Mouse (Mus musculus): ENCODE results near the gene Orai1.

The Orai1 gene

GRCm38 (mm10) chr5:122994910-122995309 is 20.0 kb upstream of the Orai1 start:
- peak; percentile 67 for DNase-seq (ENCODE audit: low read depth, low spot score)

DNA sequence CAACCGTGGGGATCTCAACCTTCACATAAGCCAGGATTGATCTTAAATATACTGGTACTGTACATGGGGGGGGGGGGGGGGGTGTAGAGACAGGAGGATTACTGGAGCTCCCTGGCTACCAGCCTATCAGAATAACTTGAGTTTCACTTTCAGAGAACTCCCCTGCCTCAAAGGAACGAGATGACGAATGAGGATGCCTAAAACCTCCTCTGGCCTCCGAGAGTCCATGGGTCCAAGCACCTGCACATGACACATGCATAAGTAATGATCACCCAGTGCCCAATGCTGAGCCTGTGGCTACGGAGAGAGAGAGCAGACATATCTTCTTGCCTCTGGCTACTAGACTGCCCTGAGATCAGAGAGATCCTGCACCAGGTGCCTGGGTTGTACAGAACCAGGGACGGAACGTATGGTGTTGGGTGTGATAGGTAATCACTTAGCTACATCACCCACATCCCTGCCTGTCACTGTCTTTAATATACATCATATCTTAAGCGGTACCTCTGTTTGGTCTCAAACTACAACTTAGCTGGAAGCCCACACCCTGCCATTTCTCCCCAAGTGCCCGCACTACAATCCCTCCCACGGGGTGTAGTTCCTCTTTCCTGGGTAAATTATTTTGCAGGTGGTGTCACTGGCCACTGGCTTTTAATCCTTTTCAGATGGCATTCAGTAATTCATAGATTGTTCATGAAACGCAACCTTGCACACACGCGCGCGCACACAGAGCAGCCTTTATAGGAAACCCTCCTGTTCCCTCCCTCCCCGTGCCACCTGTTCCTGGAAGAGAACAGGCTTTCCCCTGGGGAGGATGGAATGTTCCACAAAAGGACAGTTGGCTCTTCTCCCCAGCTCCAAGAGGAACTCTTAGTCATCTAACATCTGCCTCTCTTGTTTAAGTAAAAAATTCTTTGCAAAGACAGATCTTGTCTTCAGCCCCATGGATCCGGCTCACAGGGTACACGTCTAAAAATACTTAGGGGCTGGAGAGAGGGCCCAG is 17.4 kb upstream of the Orai1 start:
- DNase-seq (ENCODE audit: low read depth, low spot score), result no peak

DNA sequence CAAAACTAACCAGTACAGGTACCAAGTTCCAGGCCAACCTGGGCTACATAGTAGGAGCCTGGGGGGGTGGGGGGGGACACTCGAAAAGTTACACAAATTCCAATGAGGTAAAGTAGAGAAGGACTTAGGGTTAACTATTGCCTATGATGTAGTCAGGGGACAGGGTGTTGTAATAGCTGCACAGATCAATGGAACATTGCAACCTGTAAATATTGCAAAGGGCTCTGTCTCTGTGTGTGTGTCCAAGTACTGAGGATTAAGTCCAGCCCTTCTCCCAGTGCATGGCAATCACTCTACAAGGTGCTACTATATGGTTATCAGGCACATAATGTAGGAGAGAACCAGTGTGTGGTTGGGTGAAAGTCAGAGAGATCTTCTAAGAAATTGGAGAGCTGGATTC is 14.0 kb upstream of the Orai1 start:
- no peak for DNase-seq (ENCODE audit: low read depth, low spot score)

DNA sequence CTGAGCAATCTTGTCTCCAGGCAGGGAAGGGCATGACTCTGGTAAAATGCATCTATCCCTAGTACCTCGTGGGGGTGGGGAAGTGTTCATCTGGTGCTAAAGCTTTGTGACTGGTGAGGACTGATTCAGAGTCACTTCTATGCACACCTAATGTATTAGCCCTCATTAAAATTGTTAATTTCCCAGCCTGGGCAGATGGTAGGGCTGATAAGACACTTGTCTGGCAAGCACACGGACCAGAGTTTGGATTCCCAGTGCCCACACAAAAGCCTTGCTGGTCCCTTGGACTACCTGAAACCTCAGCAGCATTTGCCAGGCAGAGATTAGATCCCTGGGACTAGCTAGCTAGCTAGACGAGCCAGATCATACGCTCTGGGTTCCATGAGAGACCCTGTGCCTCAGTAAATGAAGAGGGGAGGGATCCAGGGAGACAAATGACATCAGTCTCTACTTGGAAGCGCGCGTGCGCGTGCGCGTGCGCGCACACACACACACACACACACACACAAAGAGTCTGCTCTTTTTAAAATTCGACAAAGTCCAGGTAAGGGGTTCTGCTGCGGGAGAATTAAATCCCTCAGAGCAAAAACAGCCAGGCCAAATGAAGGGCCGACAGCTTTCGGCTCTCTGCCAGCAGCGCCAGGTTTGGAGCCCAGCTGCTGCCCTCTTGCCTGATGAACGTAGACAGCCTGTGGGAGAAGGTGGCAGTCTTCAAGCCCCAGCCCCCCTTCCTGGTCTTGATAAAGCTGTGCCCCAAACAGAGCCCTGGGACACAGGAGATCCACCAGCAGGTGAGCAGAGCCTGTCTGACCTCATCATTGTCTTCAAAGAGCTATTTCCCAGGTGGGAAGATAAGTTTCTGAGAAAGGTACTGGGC is 8.9 kb upstream of the Orai1 start:
- no peak for DNase-seq (ENCODE audit: low read depth, low spot score)

- no peak for DNase-seq (ENCODE audit: low read depth, low spot score)
These were observed 5.9 kb upstream of the Orai1 start for GRCm38 (mm10) chr5:123008877-123009493.

DNA sequence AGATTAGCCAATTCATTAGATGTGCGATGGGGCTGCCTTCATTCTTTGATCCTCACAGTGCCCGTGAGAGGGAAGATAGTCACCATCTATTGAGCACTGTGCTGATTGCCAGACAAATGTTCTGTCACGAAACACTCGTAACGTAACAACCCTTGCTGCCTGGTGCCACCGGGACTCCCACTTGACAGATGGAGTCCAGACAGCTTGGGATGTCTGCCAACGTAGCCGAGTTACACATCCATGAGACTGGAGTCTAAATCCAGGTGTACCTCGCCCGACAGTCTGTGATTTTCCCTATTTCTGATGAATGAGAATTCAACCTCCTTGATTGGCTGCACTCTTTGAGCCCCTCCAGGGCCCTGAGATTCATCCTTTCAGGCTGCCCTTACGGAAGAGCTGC is 5.0 kb upstream of the Orai1 start:
- DNase-seq (ENCODE audit: low read depth, low spot score), result no peak

GRCm38 (mm10) chr5:123010806-123011205 is 4.1 kb upstream of the Orai1 start:
- peak; percentile 41 for DNase-seq (ENCODE audit: low read depth, low spot score)

GRCm38 (mm10) chr5:123011705-123012104 is 3.2 kb upstream of the Orai1 start:
- DNase-seq (ENCODE audit: low read depth, low spot score), result no peak

- peak; percentile 78 for DNase-seq (ENCODE audit: low read depth, low spot score)
These were observed 1.1 kb upstream of the Orai1 start for GRCm38 (mm10) chr5:123013599-123014315.

GRCm38 (mm10) chr5:123015915-123016314 is 1.0 kb downstream of the Orai1 start:
- peak; percentile 88 for DNase-seq (ENCODE audit: low read depth, low spot score)

DNA sequence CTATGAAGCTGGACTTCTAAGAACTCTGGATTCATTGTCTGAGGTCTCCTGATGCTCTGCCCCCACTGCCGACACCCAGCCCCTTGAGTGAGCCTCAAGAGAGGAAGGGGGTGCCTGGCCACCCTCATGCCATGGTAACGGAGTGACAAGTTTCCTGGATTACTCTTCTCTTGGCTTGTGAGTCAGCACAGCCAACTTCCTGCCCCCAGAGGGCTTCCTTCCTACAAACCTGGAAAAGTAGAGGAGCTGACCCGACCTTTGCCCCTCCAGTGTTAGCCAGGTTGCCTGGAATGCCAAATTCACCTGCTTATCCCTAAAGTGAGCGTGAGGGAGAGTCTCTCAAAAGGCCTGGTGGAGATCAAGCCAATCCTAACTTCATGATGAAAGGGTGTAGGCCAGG is 2.6 kb downstream of the Orai1 start:
- DNase-seq (ENCODE audit: low read depth, low spot score), result peak; percentile 46

DNA sequence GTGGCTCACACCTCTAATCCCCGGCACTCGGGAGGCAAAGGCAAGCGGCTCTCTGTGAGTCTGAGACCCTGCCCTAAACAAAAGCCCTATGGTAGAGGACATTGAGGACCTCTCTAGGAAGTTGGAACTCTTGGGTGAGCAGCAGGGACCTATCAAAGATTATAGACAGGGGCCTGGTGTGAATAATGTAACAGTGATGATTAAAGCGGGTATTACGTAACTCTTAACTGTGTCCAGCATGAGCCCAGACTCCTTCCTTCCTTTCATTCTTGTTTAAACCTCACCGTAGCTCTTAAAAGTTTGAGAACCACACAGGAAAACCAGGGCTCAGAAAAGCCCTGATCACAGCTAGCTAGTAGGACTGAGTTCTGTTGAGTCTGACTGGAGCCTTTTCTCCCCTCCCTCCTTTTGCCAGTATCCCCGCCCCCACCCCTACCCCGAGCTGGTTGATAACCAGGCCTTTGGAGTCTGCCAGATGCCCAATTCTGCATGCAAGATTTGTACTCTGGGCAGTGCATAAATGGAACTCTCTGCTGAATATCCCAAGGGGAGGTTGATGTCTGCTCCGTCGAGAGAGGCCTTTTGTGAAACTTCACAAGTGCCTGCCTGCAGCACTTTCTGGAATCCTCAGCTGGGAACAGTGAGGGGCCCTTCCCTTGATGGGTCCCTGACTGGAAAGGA is 4.6 kb downstream of the Orai1 start:
- no peak for DNase-seq (ENCODE audit: low read depth, low spot score)

DNA sequence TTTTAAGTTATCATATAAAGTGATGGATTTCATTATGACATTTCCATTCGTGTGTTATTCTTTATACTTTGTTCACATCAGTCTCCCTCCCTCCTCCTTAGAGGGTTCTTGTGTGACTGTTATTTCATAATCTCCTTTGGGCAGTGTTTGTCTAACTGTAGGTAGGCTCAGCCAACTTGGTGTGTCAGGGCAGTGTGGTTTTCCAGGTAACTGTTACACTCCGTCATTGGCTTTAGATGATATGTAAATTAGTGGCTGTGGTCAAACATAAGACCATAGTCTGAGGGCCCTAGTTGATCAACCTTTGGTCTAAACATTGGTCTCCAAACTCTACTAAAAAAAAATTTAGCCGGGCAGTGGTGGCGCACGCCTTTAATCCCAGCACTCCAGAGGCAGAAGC is 5.6 kb downstream of the Orai1 start:
- no peak for DNase-seq (ENCODE audit: low read depth, low spot score)

GRCm38 (mm10) chr5:123021438-123021837 is 6.6 kb downstream of the Orai1 start:
- peak; percentile 66 for DNase-seq (ENCODE audit: low read depth, low spot score)

- DNase-seq (ENCODE audit: low read depth, low spot score), result no peak
These were observed 8.2 kb downstream of the Orai1 start for GRCm38 (mm10) chr5:123023049-123023448.

GRCm38 (mm10) chr5:123024312-123024711 is 9.4 kb downstream of the Orai1 start:
- no peak for DNase-seq (ENCODE audit: low read depth, low spot score)

DNA sequence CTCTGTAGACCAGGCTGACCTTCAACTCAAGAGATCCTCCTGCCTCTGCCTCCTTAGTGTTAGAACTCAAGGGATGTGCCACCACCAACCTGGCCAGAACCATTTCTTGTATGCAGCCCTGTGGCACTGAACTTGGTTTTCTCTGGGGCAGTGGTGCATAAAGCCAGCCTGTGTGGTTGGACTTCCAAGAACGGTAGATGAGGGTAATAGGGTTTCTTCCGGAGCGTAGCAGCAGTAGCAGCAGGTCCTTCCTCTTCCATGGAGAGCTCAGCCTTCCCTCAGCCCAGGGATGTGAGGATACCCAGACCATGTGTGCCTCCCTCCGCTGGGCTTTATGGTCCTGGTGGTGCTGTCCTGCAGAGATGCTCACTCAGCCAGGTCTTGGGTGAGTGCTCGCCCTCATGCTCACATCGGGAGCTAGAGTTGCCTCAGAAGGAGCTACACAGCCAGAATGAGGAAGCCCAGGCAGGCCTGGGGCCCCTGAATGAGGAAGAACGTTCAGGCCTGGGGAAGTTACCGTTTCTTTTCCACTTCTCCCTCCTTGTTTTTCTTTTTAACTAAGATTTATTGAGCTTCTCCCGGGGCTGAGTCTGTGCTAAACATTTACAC is 10.2 kb downstream of the Orai1 start:
- DNase-seq (ENCODE audit: low read depth, low spot score), result no peak

DNA sequence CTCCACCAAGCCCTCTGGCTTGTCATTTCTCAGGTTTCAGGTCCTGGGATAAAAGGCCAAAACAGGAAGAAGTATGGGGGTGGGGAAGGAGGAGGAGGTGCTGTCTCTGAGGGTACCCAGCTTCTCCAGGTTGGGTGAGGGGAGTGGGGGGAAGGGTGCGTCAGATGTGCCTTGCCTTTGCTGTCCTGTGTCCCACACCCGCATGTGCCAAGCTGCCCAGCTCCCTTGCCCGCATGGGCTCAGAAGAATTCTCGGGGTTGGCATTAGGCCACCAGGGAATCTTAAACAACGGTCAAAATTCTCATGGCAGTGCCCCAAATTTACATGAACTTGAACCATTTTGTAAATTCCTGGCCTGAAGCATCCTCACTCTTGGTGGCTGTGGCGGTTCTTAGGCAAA is 11.5 kb downstream of the Orai1 start:
- no peak for DNase-seq (ENCODE audit: low read depth, low spot score)

DNA sequence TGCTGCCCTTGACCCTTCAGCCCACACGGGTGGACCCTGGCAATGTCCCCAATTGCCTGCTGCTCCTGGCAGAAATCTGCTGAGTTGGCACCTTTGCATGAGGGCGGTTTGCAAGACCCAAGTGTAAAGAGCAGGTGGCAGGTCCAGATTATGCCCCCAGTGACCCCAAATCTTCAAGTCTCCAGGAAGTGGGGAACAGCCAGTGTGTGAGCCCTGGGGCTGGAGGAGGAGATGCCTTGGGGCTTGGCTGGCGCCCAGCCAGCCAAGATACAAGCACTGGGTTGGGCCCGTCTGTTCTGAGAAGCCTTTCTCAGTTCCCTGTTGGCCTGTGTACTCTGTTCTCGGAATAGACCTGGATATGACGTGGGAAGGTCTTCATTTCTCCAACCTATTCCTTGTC is 12.6 kb downstream of the Orai1 start:
- DNase-seq (ENCODE audit: low read depth, low spot score), result no peak

DNA sequence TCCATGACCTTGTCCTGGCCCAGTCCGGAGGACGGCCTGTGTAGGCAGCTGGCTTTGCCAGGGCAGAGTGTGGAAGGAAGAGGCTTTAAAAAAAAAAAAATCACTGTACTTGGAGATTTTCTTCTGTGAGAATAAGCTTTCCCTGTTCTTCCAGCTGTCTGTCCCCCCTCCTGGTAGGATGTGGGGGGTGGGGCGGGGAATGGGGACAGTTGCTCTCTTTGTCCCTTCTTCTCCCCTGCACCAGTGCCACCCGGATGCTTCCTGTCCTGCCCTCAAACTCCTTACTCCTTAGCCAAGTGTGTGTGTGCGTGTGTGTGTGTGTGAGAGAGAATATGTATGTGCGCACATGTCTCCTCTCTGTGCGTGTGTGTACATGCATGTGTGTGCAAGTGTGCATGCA is 14.9 kb downstream of the Orai1 start:
- DNase-seq (ENCODE audit: low read depth, low spot score), result no peak
